Mouse (Mus musculus) cerebellum, adult 9-10 months (tissue): ENCODE measurements around the gene Slc10a1.

Experiments used
- DNase-seq: peaks from one replicate; pipeline ENCODE4 v3.0.0; 2022

Slc10a1 gene

DNA sequence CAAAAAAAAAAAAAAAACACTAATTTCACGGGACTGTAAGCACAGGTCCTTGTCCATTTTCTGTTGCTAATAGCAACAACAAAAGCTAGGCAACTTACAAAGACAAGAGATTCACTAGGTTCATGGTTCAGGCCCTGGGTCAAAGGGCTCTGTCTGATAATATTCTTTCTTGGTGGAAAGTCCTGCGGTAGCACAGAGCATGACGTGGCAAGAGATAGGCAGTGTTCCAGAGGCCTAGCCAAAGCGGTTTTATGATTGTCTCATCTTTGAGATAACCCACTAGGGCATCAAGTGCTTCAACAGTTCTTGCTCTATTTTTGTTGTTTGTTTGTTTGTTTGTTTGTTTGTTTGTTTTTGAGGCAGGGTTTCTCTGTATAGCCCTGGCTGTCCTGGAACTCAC is 42.0 kb downstream of the Slc10a1 start:
- DNase-seq: no peak

DNA sequence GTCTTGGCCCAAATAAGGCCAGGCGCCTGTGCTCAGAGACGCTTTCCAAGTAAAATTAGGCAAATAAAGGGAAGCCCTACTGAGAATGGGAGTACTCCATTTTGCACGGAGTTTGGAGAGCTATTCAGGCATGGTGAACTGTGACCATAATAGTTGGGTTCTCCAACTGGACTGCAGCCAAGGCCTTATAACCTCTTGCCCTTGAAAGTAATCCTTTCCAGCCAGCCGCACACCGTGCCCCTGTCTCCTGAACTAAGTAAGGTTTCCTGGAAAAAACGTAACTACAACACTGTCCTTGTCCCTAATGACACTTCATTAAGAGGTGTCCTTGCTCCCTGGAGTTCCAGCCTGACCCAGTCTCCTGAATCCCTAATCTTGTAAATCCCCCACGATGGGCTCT is 42.6 kb downstream of the Slc10a1 start:
- no peak for DNase-seq

DNA sequence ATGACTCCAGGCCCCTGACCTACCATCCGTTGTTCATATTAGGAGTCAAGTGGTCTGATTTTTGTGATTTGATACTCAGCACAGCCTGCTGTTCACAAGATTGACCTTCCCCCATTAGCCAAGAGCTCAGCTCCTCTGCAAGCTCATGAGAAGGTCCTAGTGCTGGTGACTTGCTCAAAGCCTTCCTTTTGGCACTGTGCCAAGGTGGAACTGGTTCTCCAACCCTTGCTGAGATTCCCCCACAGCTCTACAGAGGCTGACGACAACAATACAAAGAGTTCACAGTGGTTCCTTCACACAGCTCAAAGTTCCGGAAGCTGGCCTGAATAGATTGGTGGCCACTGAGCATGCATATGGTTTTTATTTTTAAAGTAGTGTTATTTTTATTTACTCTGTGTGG is 44.3 kb downstream of the Slc10a1 start:
- no peak for DNase-seq

DNA sequence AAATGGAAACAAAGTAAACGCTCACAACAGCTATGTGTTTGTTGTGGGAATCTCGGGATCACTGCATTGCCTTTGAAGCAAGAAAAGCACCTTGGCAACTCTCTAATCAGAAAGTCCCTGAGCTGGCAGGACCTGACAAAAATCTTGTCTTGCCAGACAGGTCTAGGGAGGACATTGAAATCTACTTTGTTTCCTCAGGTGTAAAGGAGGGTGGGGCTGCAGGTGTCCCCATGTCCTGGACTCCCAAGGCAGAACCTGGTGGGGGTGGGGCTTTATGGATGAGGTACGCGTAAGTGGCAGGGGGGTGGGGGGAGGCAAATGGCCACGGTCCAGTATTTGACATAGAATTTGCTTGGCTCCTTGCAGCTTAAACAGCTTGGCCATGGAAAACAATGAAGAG is 44.9 kb downstream of the Slc10a1 start:
- no peak for DNase-seq

DNA sequence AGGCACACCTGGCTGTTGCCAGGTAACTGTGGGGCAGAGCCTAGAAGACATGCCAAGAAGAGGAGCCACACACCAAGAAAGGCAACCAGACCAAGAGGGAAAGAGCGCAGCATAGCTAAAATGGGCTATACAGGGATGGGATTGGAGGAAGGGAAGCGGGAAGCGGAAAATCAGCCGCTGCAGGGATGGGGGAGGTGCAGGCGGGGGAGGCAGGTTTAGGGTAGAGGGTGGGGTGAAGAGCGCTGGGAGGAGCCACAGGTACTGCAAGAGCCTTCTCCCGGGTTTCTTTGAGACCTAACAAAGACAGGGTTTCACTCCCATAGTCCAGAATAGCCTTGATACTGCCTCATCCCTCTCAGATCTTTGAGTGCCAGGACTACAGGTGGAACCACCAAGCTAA is 45.6 kb downstream of the Slc10a1 start:
- no peak for DNase-seq

DNA sequence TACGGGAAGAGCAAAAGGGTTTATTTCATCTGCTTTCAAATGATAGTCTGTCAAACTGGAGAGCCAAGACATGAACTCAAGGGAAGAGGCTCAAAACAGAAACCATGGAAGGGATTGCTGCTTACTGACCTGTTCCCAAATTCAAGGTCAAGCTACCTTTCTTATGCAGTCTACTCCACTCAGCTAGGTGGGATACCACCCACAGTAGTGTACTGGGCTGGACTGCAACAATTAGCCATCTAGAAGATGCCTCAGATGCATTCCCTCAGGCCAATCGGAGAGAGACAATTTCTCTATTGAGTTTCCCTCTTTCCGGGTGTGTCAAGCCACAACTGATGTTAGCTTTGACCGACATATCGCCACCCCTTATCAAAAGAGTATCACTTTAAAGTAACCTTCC is 47.2 kb downstream of the Slc10a1 start:
- DNase-seq: no peak

DNA sequence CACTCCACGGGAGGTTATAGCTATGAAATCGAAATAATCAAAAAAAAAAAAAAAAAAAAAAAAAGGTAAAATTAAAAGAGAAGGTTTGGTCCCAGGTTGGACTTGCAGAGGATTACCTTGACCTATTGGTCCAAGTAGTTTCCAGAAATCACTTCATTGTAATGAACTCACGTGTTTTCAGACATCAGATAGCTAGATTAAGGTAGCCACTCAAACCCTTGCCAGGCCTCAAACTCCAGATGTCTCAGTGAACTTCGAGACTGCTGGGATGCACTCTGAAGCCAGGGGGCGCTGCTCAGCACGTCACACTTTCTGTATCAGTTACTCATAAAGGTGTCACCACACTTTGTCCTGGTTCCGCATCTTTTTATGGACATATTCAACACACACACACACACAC is 50.7 kb downstream of the Slc10a1 start:
- no peak for DNase-seq

DNA sequence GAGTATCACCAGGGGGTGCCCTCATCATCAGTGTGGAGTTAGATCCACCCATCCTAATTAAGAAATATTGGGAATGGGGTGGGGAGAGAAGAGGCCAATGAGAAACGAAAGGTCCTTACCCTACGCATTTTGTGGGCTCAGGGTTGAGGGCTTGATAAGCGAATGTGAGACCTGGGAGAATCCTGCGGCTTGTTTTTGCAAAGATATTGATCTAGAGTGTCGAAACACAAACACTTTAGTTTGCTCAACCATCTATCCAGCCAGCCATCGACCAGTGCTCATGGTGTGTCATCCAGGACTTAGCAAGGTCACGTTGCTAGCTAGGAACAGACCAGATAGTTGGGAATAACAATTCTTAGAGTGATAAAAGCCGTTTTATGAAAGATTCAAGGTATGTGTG is 58.9 kb downstream of the Slc10a1 start:
- DNase-seq: no peak
